Comparison of ENCODE assay signal across 9 mouse cellular contexts in the genomic region with DNA sequence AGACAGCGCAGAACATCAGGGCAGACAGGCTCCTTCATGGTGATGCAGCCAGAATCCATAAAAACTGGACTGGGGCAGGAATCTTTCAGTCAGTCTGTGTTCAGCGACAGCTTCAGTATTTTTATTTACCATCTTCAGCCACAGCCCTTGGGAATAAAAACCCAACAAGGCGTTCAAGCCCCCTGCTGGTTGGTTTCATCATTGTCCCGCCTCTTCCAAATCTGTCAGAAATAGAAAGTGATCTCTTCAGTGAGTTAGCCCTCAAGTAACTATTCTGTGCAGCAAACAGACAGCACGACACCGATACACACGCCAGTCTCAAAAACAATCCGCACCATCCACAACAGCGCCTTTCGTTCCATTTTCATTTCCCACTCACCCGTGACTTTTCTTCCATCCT. TPM values are rescaled to one million over a fixed set of nuclear protein-coding genes. Genes with fewer than 3 reads are reported as not detected.
DNase-seq lines count a peak whose midpoint lies in the region; ATAC-seq and TF ChIP-seq lines count a peak whose summit lies in the region.
"Had no signal": no experiment of that assay in that cellular context is flagged by ENCODE, and none has a peak within 500 bp of the region (broad histone marks: within the 10 kb centered on the region; RNA-seq: fewer than 3 reads in every experiment).

No protein-coding gene starts in this region.

- DNase-seq in forebrain, postnatal 0 days: peak; percentile 54
- DNase-seq in ovary, postnatal 36 days (ENCODE audit: low spot score): peak; percentile 27
- DNase-seq in ovary, postnatal 10 days (ENCODE audit: low spot score): no peak
- peak; percentile 70 to 72 for DNase-seq in layer of hippocampus, postnatal 10 days (ENCODE audit: low spot score in 2 of 2)
- peak; percentile 40 for DNase-seq in neural tube, embryonic 11.5 days (ENCODE audit: low spot score)

- no peak for ATAC-seq in forebrain, postnatal 0 days
- no peak for ATAC-seq in forebrain, embryonic 16.5 days
- peak; percentile 51; the same call in 1 of the 2 replicates for ATAC-seq in erythroblast, adult 5-6 weeks (replicated peaks; ENCODE audit: low FRiP score, poor library complexity, severe bottlenecking)
- ATAC-seq in neural tube, embryonic 11.5 days (ENCODE audit: insufficient read depth, low FRiP score, low TSS enrichment): no peak
- no peak for ATAC-seq in midbrain, embryonic 13.5 days

- H3K27ac ChIP-seq in forebrain, postnatal 0 days (ENCODE audit: low read depth, low read length): no peak overlapping the region
- no peak overlapping the region for H3K27ac ChIP-seq in forebrain, embryonic 16.5 days (ENCODE audit: low read length)
- no peak overlapping the region for H3K27ac ChIP-seq in neural tube, embryonic 11.5 days (ENCODE audit: low read depth, low read length)
- no peak overlapping the region for H3K27ac ChIP-seq in midbrain, embryonic 13.5 days
- H3K27ac ChIP-seq: heart, embryonic 15.5 days had no signal

- H3K4me2 ChIP-seq in forebrain, postnatal 0 days (ENCODE audit: low read depth): no peak overlapping the region
- no peak overlapping the region for H3K4me2 ChIP-seq in forebrain, embryonic 16.5 days (ENCODE audit: low read length)
- H3K4me2 ChIP-seq in neural tube, embryonic 11.5 days (ENCODE audit: low read depth): no peak overlapping the region
- no peak overlapping the region for H3K4me2 ChIP-seq in midbrain, embryonic 13.5 days (replicated peaks)
- H3K4me2 ChIP-seq: heart, embryonic 15.5 days had no signal

- no peak overlapping the region for H3K9ac ChIP-seq in forebrain, postnatal 0 days
- H3K9ac ChIP-seq in forebrain, embryonic 16.5 days (replicated peaks; ENCODE audit: low read depth, low read length): no peak overlapping the region
- H3K9ac ChIP-seq in neural tube, embryonic 11.5 days (ENCODE audit: low read length): no peak overlapping the region
- H3K9ac ChIP-seq in midbrain, embryonic 13.5 days (replicated peaks): no peak overlapping the region

- WGBS in forebrain, postnatal 0 days: 82% methylated on average over 11 of the region's 11 CpGs
- 81% methylated on average over 11 of the region's 11 CpGs for WGBS in forebrain, embryonic 16.5 days
- WGBS in neural tube, embryonic 11.5 days: 89% methylated on average over 11 of the region's 11 CpGs
- 85% methylated on average over 11 of the region's 11 CpGs for WGBS in midbrain, embryonic 13.5 days

- TF ChIP-seq CTCF in forebrain, postnatal 0 days (IDR thresholded peaks at IDR 0.05; ENCODE audit: low read depth): peak; percentile 63

- no peaks in the 10 kb centered on the region for H3K27me3 ChIP-seq in forebrain, postnatal 0 days (ENCODE audit: insufficient read depth, low read length)
- no peaks in the 10 kb centered on the region for H3K27me3 ChIP-seq in forebrain, embryonic 16.5 days (replicated peaks; ENCODE audit: control insufficient read depth, insufficient read depth, low read length)
- H3K27me3 ChIP-seq in neural tube, embryonic 11.5 days (ENCODE audit: control insufficient read depth, insufficient read depth, low read length): no peaks in the 10 kb centered on the region
- H3K27me3 ChIP-seq in midbrain, embryonic 13.5 days: no peaks in the 10 kb centered on the region
- H3K27me3 ChIP-seq: heart, embryonic 15.5 days had no signal

- H3K36me3 ChIP-seq in forebrain, postnatal 0 days (ENCODE audit: insufficient read depth): peaks cover 67% of the 10 kb centered on the region
- peaks cover 47% of the 10 kb centered on the region for H3K36me3 ChIP-seq in forebrain, embryonic 16.5 days (ENCODE audit: control insufficient read depth, insufficient read depth)
- peaks cover 20% of the 10 kb centered on the region for H3K36me3 ChIP-seq in neural tube, embryonic 11.5 days (ENCODE audit: control insufficient read depth, insufficient read depth, low read length)
- peaks cover 88% of the 10 kb centered on the region for H3K36me3 ChIP-seq in midbrain, embryonic 13.5 days

- H3K4me3 ChIP-seq in forebrain, postnatal 0 days (ENCODE audit: low read depth, low read length): no peak overlapping the region
- H3K4me3 ChIP-seq in forebrain, embryonic 16.5 days (replicated peaks; ENCODE audit: low read length): no peak overlapping the region
- no peak overlapping the region for H3K4me3 ChIP-seq in neural tube, embryonic 11.5 days (ENCODE audit: low read depth, low read length)
- no peak overlapping the region for H3K4me3 ChIP-seq in midbrain, embryonic 13.5 days (replicated peaks)
- H3K4me3 ChIP-seq: heart, embryonic 15.5 days had no signal

- no peaks in the 10 kb centered on the region for H3K9me3 ChIP-seq in forebrain, postnatal 0 days (ENCODE audit: low read length)
- no peaks in the 10 kb centered on the region for H3K9me3 ChIP-seq in forebrain, embryonic 16.5 days (ENCODE audit: control insufficient read depth, low read length)
- no peaks in the 10 kb centered on the region for H3K9me3 ChIP-seq in neural tube, embryonic 11.5 days (ENCODE audit: control insufficient read depth, low read length)
- H3K9me3 ChIP-seq in midbrain, embryonic 13.5 days: no peaks in the 10 kb centered on the region
- H3K9me3 ChIP-seq: heart, embryonic 15.5 days had no signal

- no peaks in the 10 kb centered on the region for H3K4me1 ChIP-seq in forebrain, postnatal 0 days (ENCODE audit: insufficient read depth)
- no peaks in the 10 kb centered on the region for H3K4me1 ChIP-seq in forebrain, embryonic 16.5 days (replicated peaks; ENCODE audit: control insufficient read depth, insufficient read depth, low read length)
- no peaks in the 10 kb centered on the region for H3K4me1 ChIP-seq in neural tube, embryonic 11.5 days (ENCODE audit: control insufficient read depth, insufficient read depth, low read length)
- no peaks in the 10 kb centered on the region for H3K4me1 ChIP-seq in midbrain, embryonic 13.5 days (replicated peaks)

RNA-seq across cellular contexts. Expression of a gene that starts 14.6 kb away (rescaled TPM):
- not detected in 2 replicates for total RNA-seq in forebrain, postnatal 0 days (2014; rRNA removed)
- 0.16 and 0.21 TPM in 2 replicates for polyA plus RNA-seq in forebrain, postnatal 0 days (2015; fragmentation: Nextera tagmentation; extraction: Ambion mirVana)
- polyA plus RNA-seq in forebrain, embryonic 16.5 days (2015; fragmentation: Nextera tagmentation; extraction: Ambion mirVana): 0.14 and 0.29 TPM in 2 replicates
- total RNA-seq in erythroblast, adult 5-6 weeks (2015; ENCODE audit: low replicate concordance): not detected in 2 replicates
- total RNA-seq in erythroblast, adult 5-6 weeks (2017; ENCODE audit: low replicate concordance): 1.6 TPM in 1 of 2 replicates, not detected in the other
- not detected for total RNA-seq in layer of hippocampus, postnatal 10 days (2021)
- polyA plus RNA-seq in neural tube, embryonic 11.5 days (2014; fragmentation: Nextera tagmentation; extraction: Ambion mirVana): not detected in 2 replicates
- polyA plus RNA-seq in midbrain, embryonic 13.5 days (2015; fragmentation: Nextera tagmentation; extraction: Ambion mirVana): not detected in 2 replicates

RNA-seq across cellular contexts. Expression of a gene that starts 26.0 kb away (rescaled TPM):
- 52.6 and 52.7 TPM in 2 replicates for total RNA-seq in forebrain, postnatal 0 days (2014; rRNA removed)
- polyA plus RNA-seq in forebrain, postnatal 0 days (2015; fragmentation: Nextera tagmentation; extraction: Ambion mirVana): 39.0 and 42.8 TPM in 2 replicates
- polyA plus RNA-seq in forebrain, embryonic 16.5 days (2015; fragmentation: Nextera tagmentation; extraction: Ambion mirVana): 48.5 and 51.5 TPM in 2 replicates
- total RNA-seq in erythroblast, adult 5-6 weeks (2015; ENCODE audit: low replicate concordance): 25.4 and 28.0 TPM in 2 replicates
- total RNA-seq in erythroblast, adult 5-6 weeks (2017; ENCODE audit: low replicate concordance): 27.8 and 34.2 TPM in 2 replicates
- total RNA-seq in layer of hippocampus, postnatal 10 days (2021): 10 to 100 TPM; 33.0 to 34.1 TPM
- polyA plus RNA-seq in neural tube, embryonic 11.5 days (2014; fragmentation: Nextera tagmentation; extraction: Ambion mirVana): 95.7 and 104 TPM in 2 replicates
- 51.5 and 53.4 TPM in 2 replicates for polyA plus RNA-seq in midbrain, embryonic 13.5 days (2015; fragmentation: Nextera tagmentation; extraction: Ambion mirVana)

RNA-seq across cellular contexts. Expression of a gene that starts 28.1 kb away (rescaled TPM):
- total RNA-seq in forebrain, postnatal 0 days (2014; rRNA removed): 6.5 and 10.9 TPM in 2 replicates
- 9.7 and 15.4 TPM in 2 replicates for polyA plus RNA-seq in forebrain, postnatal 0 days (2015; fragmentation: Nextera tagmentation; extraction: Ambion mirVana)
- 19.7 and 20.9 TPM in 2 replicates for polyA plus RNA-seq in forebrain, embryonic 16.5 days (2015; fragmentation: Nextera tagmentation; extraction: Ambion mirVana)
- 9.2 and 11.5 TPM in 2 replicates for total RNA-seq in erythroblast, adult 5-6 weeks (2015; ENCODE audit: low replicate concordance)
- total RNA-seq in erythroblast, adult 5-6 weeks (2017; ENCODE audit: low replicate concordance): 8.8 and 15.0 TPM in 2 replicates
- 10 to 100 TPM; 13.3 to 15.9 TPM for total RNA-seq in layer of hippocampus, postnatal 10 days (2021)
- 17.4 TPM in 2 replicates for polyA plus RNA-seq in neural tube, embryonic 11.5 days (2014; fragmentation: Nextera tagmentation; extraction: Ambion mirVana)
- 21.7 and 23.9 TPM in 2 replicates for polyA plus RNA-seq in midbrain, embryonic 13.5 days (2015; fragmentation: Nextera tagmentation; extraction: Ambion mirVana)

RNA-seq across cellular contexts. Expression of a gene that starts 36.2 kb away (rescaled TPM):
- total RNA-seq in forebrain, postnatal 0 days (2014; rRNA removed): 22.9 and 24.3 TPM in 2 replicates
- 17.2 and 17.5 TPM in 2 replicates for polyA plus RNA-seq in forebrain, postnatal 0 days (2015; fragmentation: Nextera tagmentation; extraction: Ambion mirVana)
- 17.9 and 21.0 TPM in 2 replicates for polyA plus RNA-seq in forebrain, embryonic 16.5 days (2015; fragmentation: Nextera tagmentation; extraction: Ambion mirVana)
- 1.5 TPM in 1 of 2 replicates, not detected in the other for total RNA-seq in erythroblast, adult 5-6 weeks (2015; ENCODE audit: low replicate concordance)
- total RNA-seq in erythroblast, adult 5-6 weeks (2017; ENCODE audit: low replicate concordance): 1.4 TPM in 1 of 2 replicates, not detected in the other
- 10 to 100 TPM; 18.8 to 20.9 TPM for total RNA-seq in layer of hippocampus, postnatal 10 days (2021)
- 9.3 and 12.4 TPM in 2 replicates for polyA plus RNA-seq in neural tube, embryonic 11.5 days (2014; fragmentation: Nextera tagmentation; extraction: Ambion mirVana)
- 10.3 and 11.5 TPM in 2 replicates for polyA plus RNA-seq in midbrain, embryonic 13.5 days (2015; fragmentation: Nextera tagmentation; extraction: Ambion mirVana)

RNA-seq across cellular contexts. Expression of a gene that starts 47.7 kb away (rescaled TPM):
- 66.9 and 76.3 TPM in 2 replicates for total RNA-seq in forebrain, postnatal 0 days (2014; rRNA removed)
- 117 and 124 TPM in 2 replicates for polyA plus RNA-seq in forebrain, postnatal 0 days (2015; fragmentation: Nextera tagmentation; extraction: Ambion mirVana)
- 127 and 139 TPM in 2 replicates for polyA plus RNA-seq in forebrain, embryonic 16.5 days (2015; fragmentation: Nextera tagmentation; extraction: Ambion mirVana)
- 37.1 and 51.6 TPM in 2 replicates for total RNA-seq in erythroblast, adult 5-6 weeks (2015; ENCODE audit: low replicate concordance)
- 44.0 and 47.3 TPM in 2 replicates for total RNA-seq in erythroblast, adult 5-6 weeks (2017; ENCODE audit: low replicate concordance)
- total RNA-seq in layer of hippocampus, postnatal 10 days (2021): 10 to 100 TPM; 69.4 to 71.1 TPM
- 106 and 114 TPM in 2 replicates for polyA plus RNA-seq in neural tube, embryonic 11.5 days (2014; fragmentation: Nextera tagmentation; extraction: Ambion mirVana)
- polyA plus RNA-seq in midbrain, embryonic 13.5 days (2015; fragmentation: Nextera tagmentation; extraction: Ambion mirVana): 127 and 132 TPM in 2 replicates
